Mouse (Mus musculus): ENCODE measurements around the gene Timm8a2. TPM values are rescaled to one million over a fixed set of nuclear protein-coding genes. Genes with fewer than 3 reads are reported as not detected.

Timm8a2 gene
- polyA plus RNA-seq, 1 experiment from 2014 or later = not detected

GRCm38 (mm10) chr14:122019389-122019788 is 15.1 kb upstream of the Timm8a2 start:
- no peak overlapping the region for H3K27ac ChIP-seq (ENCODE audit: low read length)
- H3K9ac ChIP-seq (ENCODE audit: low read length) = no peak overlapping the region
- no peak overlapping the region for H3K4me2 ChIP-seq (ENCODE audit: low read depth, low read length)
- H3K27me3 ChIP-seq (ENCODE audit: control insufficient read depth, insufficient read depth, low read length) = no peaks in the 10 kb centered on the region
- H3K9me3 ChIP-seq (replicated peaks; ENCODE audit: control insufficient read depth, low read length) = no peaks in the 10 kb centered on the region
- no peaks in the 10 kb centered on the region for H3K4me1 ChIP-seq (ENCODE audit: control insufficient read depth, insufficient read depth, low read length)
- no peak for ATAC-seq (ENCODE audit: insufficient read depth, low FRiP score)
- 82% methylated on average over 2 of the region's 2 CpGs for WGBS
- no peak overlapping the region for H3K4me3 ChIP-seq (replicated peaks; ENCODE audit: low read length)
- H3K36me3 ChIP-seq (ENCODE audit: control insufficient read depth, insufficient read depth, low read length) = no peaks in the 10 kb centered on the region

- Histone ChIP-seq H3K9me3 (replicated peaks; ENCODE audit: control insufficient read depth, low read length) (no peaks in the 10 kb centered on the region), H3K4me3 (replicated peaks; ENCODE audit: low read length) (no peak overlapping the region), H3K36me3 (ENCODE audit: control insufficient read depth, insufficient read depth, low read length) (no peaks in the 10 kb centered on the region), H3K4me1 (ENCODE audit: control insufficient read depth, insufficient read depth, low read length) (no peaks in the 10 kb centered on the region), H3K9ac (ENCODE audit: low read length) (no peak overlapping the region), H3K27ac (ENCODE audit: low read length) (no peak overlapping the region), H3K27me3 (ENCODE audit: control insufficient read depth, insufficient read depth, low read length) (no peaks in the 10 kb centered on the region), H3K4me2 (ENCODE audit: low read depth, low read length) (no peak overlapping the region)
- 95% methylated on average over 6 of the region's 6 CpGs for WGBS
- no peak for ATAC-seq (ENCODE audit: insufficient read depth, low FRiP score)
These were observed 13.9 kb upstream of the Timm8a2 start for GRCm38 (mm10) chr14:122020567-122020966.

GRCm38 (mm10) chr14:122023054-122023453 is 11.4 kb upstream of the Timm8a2 start:
- Histone ChIP-seq H3K4me1 (ENCODE audit: control insufficient read depth, insufficient read depth, low read length) (no peaks in the 10 kb centered on the region), H3K27me3 (ENCODE audit: control insufficient read depth, insufficient read depth, low read length) (no peaks in the 10 kb centered on the region)

GRCm38 (mm10) chr14:122023928-122024327 is 10.5 kb upstream of the Timm8a2 start:
- Histone ChIP-seq H3K9ac (ENCODE audit: low read length) (no peak overlapping the region), H3K4me2 (ENCODE audit: low read depth, low read length) (no peak overlapping the region), H3K9me3 (replicated peaks; ENCODE audit: control insufficient read depth, low read length) (no peaks in the 10 kb centered on the region), H3K27me3 (ENCODE audit: control insufficient read depth, insufficient read depth, low read length) (no peaks in the 10 kb centered on the region), H3K27ac (ENCODE audit: low read length) (no peak overlapping the region), H3K4me1 (ENCODE audit: control insufficient read depth, insufficient read depth, low read length) (no peaks in the 10 kb centered on the region), H3K36me3 (ENCODE audit: control insufficient read depth, insufficient read depth, low read length) (no peaks in the 10 kb centered on the region), H3K4me3 (replicated peaks; ENCODE audit: low read length) (no peak overlapping the region)
- ATAC-seq (ENCODE audit: insufficient read depth, low FRiP score) = no peak

More at GRCm38 (mm10) chr14:122023054-122023453, 11.4 kb upstream of the Timm8a2 start:
- Histone ChIP-seq H3K4me2 (ENCODE audit: low read depth, low read length) (no peak overlapping the region), H3K4me3 (replicated peaks; ENCODE audit: low read length) (no peak overlapping the region), H3K27ac (ENCODE audit: low read length) (no peak overlapping the region), H3K36me3 (ENCODE audit: control insufficient read depth, insufficient read depth, low read length) (no peaks in the 10 kb centered on the region), H3K9me3 (replicated peaks; ENCODE audit: control insufficient read depth, low read length) (no peaks in the 10 kb centered on the region), H3K9ac (ENCODE audit: low read length) (no peak overlapping the region)
- no peak for ATAC-seq (ENCODE audit: insufficient read depth, low FRiP score)
- WGBS = 86% methylated on average over 1 of the region's 1 CpGs

- no peaks in the 10 kb centered on the region for H3K36me3 ChIP-seq (ENCODE audit: control insufficient read depth, insufficient read depth, low read length)
- H3K9me3 ChIP-seq (replicated peaks; ENCODE audit: control insufficient read depth, low read length) = no peaks in the 10 kb centered on the region
- no peak overlapping the region for H3K4me3 ChIP-seq (replicated peaks; ENCODE audit: low read length)
- no peaks in the 10 kb centered on the region; the same call in 1 of the 2 replicates for H3K4me1 ChIP-seq (ENCODE audit: control insufficient read depth, insufficient read depth, low read length)
- no peak overlapping the region for H3K9ac ChIP-seq (ENCODE audit: low read length)
- H3K4me2 ChIP-seq (ENCODE audit: low read depth, low read length) = no peak overlapping the region
- no peaks in the 10 kb centered on the region for H3K27me3 ChIP-seq (ENCODE audit: control insufficient read depth, insufficient read depth, low read length)
- H3K27ac ChIP-seq (ENCODE audit: low read length) = no peak overlapping the region
- no peak for ATAC-seq (ENCODE audit: insufficient read depth, low FRiP score)
- 71% methylated on average over 11 of the region's 11 CpGs for WGBS
These were observed 5.3 kb upstream of the Timm8a2 start for GRCm38 (mm10) chr14:122028926-122029745.

- Histone ChIP-seq H3K36me3 (ENCODE audit: control insufficient read depth, insufficient read depth, low read length) (no peaks in the 10 kb centered on the region), H3K27ac (ENCODE audit: low read length) (no peak overlapping the region), H3K4me3 (replicated peaks; ENCODE audit: low read length) (no peak overlapping the region), H3K9ac (ENCODE audit: low read length) (no peak overlapping the region), H3K4me2 (ENCODE audit: low read depth, low read length) (no peak overlapping the region), H3K9me3 (replicated peaks; ENCODE audit: control insufficient read depth, low read length) (no peaks in the 10 kb centered on the region), H3K4me1 (ENCODE audit: control insufficient read depth, insufficient read depth, low read length) (no peaks in the 10 kb centered on the region; the same call in 1 of the 2 replicates), H3K27me3 (ENCODE audit: control insufficient read depth, insufficient read depth, low read length) (no peaks in the 10 kb centered on the region)
- no peak for ATAC-seq (ENCODE audit: insufficient read depth, low FRiP score)
- WGBS = 89% methylated on average over 4 of the region's 4 CpGs
These were observed 4.6 kb upstream of the Timm8a2 start for GRCm38 (mm10) chr14:122029851-122030250.

- Histone ChIP-seq H3K4me3 (replicated peaks; ENCODE audit: low read length) (no peak overlapping the region), H3K9ac (ENCODE audit: low read length) (no peak overlapping the region)
- WGBS = 47% methylated on average over 2 of the region's 2 CpGs
These were observed 2.4 kb upstream of the Timm8a2 start for GRCm38 (mm10) chr14:122032045-122032444.

GRCm38 (mm10) chr14:122035181-122035580 is 707 bp downstream of the Timm8a2 start:
- no peaks in the 10 kb centered on the region; the same call in 1 of the 2 replicates for H3K9me3 ChIP-seq (replicated peaks; ENCODE audit: control insufficient read depth, low read length)
- no peak for ATAC-seq (ENCODE audit: insufficient read depth, low FRiP score)
- H3K27me3 ChIP-seq (ENCODE audit: control insufficient read depth, insufficient read depth, low read length) = no peaks in the 10 kb centered on the region
- no peak overlapping the region for H3K4me3 ChIP-seq (replicated peaks; ENCODE audit: low read length)
- 92% methylated on average over 1 of the region's 1 CpGs for WGBS
- H3K27ac ChIP-seq (ENCODE audit: low read length) = no peak overlapping the region
- no peaks in the 10 kb centered on the region for H3K36me3 ChIP-seq (ENCODE audit: control insufficient read depth, insufficient read depth, low read length)
- H3K4me1 ChIP-seq (ENCODE audit: control insufficient read depth, insufficient read depth, low read length) = no peaks in the 10 kb centered on the region; the same call in 1 of the 2 replicates
- no peak overlapping the region for H3K9ac ChIP-seq (ENCODE audit: low read length)
- H3K4me2 ChIP-seq (ENCODE audit: low read depth, low read length) = no peak overlapping the region

More at GRCm38 (mm10) chr14:122032045-122032444, 2.4 kb upstream of the Timm8a2 start:
- Histone ChIP-seq H3K4me1 (ENCODE audit: control insufficient read depth, insufficient read depth, low read length) (no peaks in the 10 kb centered on the region; the same call in 1 of the 2 replicates), H3K36me3 (ENCODE audit: control insufficient read depth, insufficient read depth, low read length) (no peaks in the 10 kb centered on the region), H3K4me2 (ENCODE audit: low read depth, low read length) (no peak overlapping the region), H3K27me3 (ENCODE audit: control insufficient read depth, insufficient read depth, low read length) (no peaks in the 10 kb centered on the region), H3K9me3 (replicated peaks; ENCODE audit: control insufficient read depth, low read length) (no peaks in the 10 kb centered on the region; the same call in 1 of the 2 replicates), H3K27ac (ENCODE audit: low read length) (no peak overlapping the region)
- no peak for ATAC-seq (ENCODE audit: insufficient read depth, low FRiP score)

GRCm38 (mm10) chr14:122035860-122036259 is 1.4 kb downstream of the Timm8a2 start:
- Histone ChIP-seq H3K4me3 (replicated peaks; ENCODE audit: low read length) (no peak overlapping the region), H3K36me3 (ENCODE audit: control insufficient read depth, insufficient read depth, low read length) (no peaks in the 10 kb centered on the region), H3K27me3 (ENCODE audit: control insufficient read depth, insufficient read depth, low read length) (no peaks in the 10 kb centered on the region), H3K27ac (ENCODE audit: low read length) (no peak overlapping the region), H3K9me3 (replicated peaks; ENCODE audit: control insufficient read depth, low read length) (no peaks in the 10 kb centered on the region; the same call in 1 of the 2 replicates), H3K4me2 (ENCODE audit: low read depth, low read length) (no peak overlapping the region), H3K4me1 (ENCODE audit: control insufficient read depth, insufficient read depth, low read length) (peaks cover 4% of the 10 kb centered on the region; the same call in 1 of the 2 replicates), H3K9ac (ENCODE audit: low read length) (no peak overlapping the region)
- ATAC-seq (ENCODE audit: insufficient read depth, low FRiP score) = no peak
- WGBS = 80% methylated on average over 2 of the region's 2 CpGs

All from stomach, embryonic 16.5 days (tissue).